Mouse (Mus musculus) CD4-positive, CD25-positive, alpha-beta regulatory T cell, adult 4 months (primary cell): ENCODE data around the gene Pym1. TPM values are rescaled to one million over a fixed set of nuclear protein-coding genes. Genes with fewer than 3 reads are reported as not detected.
"Not testable (repeated sequence)": the region's sequence is repeated elsewhere in the genome, so short reads cannot be mapped to it uniquely, and the experiment has no call there.

ENCODE experiments used
- ATAC-seq: one replicate; pipeline ENCODE4 v1.8.0; 2017
- polyA plus RNA-seq, 2 experiments: library from polyadenylated mRNA; unstranded; fragments of 100-300 nt; shearing (Covaris generic); gene quantifications; one replicate each; pipeline ENCODE4 v1.2.1; 2017

Pym1 gene
- 10 to 100 TPM; 58.0 to 86.6 TPM for polyA plus RNA-seq

- peak; percentile 27 for ATAC-seq
Observed at GRCm38 (mm10) chr10:128747646-128748251, at the start of gene Pym1. TSS of gene Pym1 (plus strand) at chr10:128747889.

GRCm38 (mm10) chr10:128699006-128699405 is 48.7 kb upstream of the Pym1 start:
- no peak for ATAC-seq

GRCm38 (mm10) chr10:128699611-128700010 is 48.1 kb upstream of the Pym1 start:
- ATAC-seq = no peak

GRCm38 (mm10) chr10:128700712-128701111 is 47.0 kb upstream of the Pym1 start:
- ATAC-seq = no peak

- ATAC-seq = no peak
Observed at GRCm38 (mm10) chr10:128702328-128703007, 45.2 kb upstream of the Pym1 start.

- ATAC-seq = no peak
Observed at GRCm38 (mm10) chr10:128703895-128704294, 43.8 kb upstream of the Pym1 start, which contains the start of gene Pmel. TSS of gene Pmel (plus strand) at chr10:128704195.

- ATAC-seq = peak; percentile 91
Observed at GRCm38 (mm10) chr10:128704491-128705316, 43.0 kb upstream of the Pym1 start, which contains the start of gene Cdk2. TSS of gene Cdk2 (minus strand) at chr10:128705031.

- ATAC-seq = peak; percentile 42
Observed at GRCm38 (mm10) chr10:128705317-128705693, 42.4 kb upstream of the Pym1 start.

- ATAC-seq = not testable (repeated sequence)
Observed at GRCm38 (mm10) chr10:128711318-128711717, 36.4 kb upstream of the Pym1 start.

- ATAC-seq = peak; percentile 76
Observed at GRCm38 (mm10) chr10:128715559-128716537, 31.8 kb upstream of the Pym1 start.

GRCm38 (mm10) chr10:128725466-128725865 is 22.2 kb upstream of the Pym1 start:
- ATAC-seq = peak; percentile 15

- ATAC-seq = no peak
Observed at GRCm38 (mm10) chr10:128728059-128728458, 19.6 kb upstream of the Pym1 start.

- peak; percentile 51 for ATAC-seq
Observed at GRCm38 (mm10) chr10:128731002-128731433, 16.7 kb upstream of the Pym1 start.

- ATAC-seq = no peak
Observed at GRCm38 (mm10) chr10:128731992-128732391, 15.7 kb upstream of the Pym1 start.

- ATAC-seq = no peak
Observed at GRCm38 (mm10) chr10:128737435-128737834, 10.3 kb upstream of the Pym1 start.

- no peak for ATAC-seq
Observed at GRCm38 (mm10) chr10:128740296-128740695, 7.4 kb upstream of the Pym1 start.

GRCm38 (mm10) chr10:128742616-128743015 is 5.1 kb upstream of the Pym1 start:
- ATAC-seq = no peak

GRCm38 (mm10) chr10:128743235-128743634 is 4.5 kb upstream of the Pym1 start:
- ATAC-seq = no peak

GRCm38 (mm10) chr10:128743791-128744191 is 3.9 kb upstream of the Pym1 start:
- ATAC-seq = no peak

GRCm38 (mm10) chr10:128744211-128744610 is 3.5 kb upstream of the Pym1 start:
- ATAC-seq = no peak

GRCm38 (mm10) chr10:128744680-128745601 is 2.7 kb upstream of the Pym1 start, which contains the start of gene Dgka:
TSS of gene Dgka (minus strand) at chr10:128744855.
- peak; percentile 26 for ATAC-seq
